Mouse (Mus musculus): Measurements from ENCODE around the gene Ergic1. TPM values are rescaled to one million over a fixed set of nuclear protein-coding genes. Genes with fewer than 3 reads are reported as not detected.

Ergic1 gene
- polyA plus RNA-seq, 1 experiment, result 93.3 TPM

- 85% methylated on average over 4 of the region's 4 CpGs for WGBS
- H3K4me3 ChIP-seq (replicated peaks; ENCODE audit: extremely low read depth, low read depth, low read length), result no peak overlapping the region
- TF ChIP-seq POLR2A (IDR thresholded peaks at IDR 0.05; ENCODE audit: borderline replicate concordance, extremely low read depth, low read depth, low read length) (no peak), CTCF (IDR thresholded peaks at IDR 0.05; ENCODE audit: insufficient read depth, low read length) (no peak)
- no peaks in the 10 kb centered on the region for H3K4me1 ChIP-seq (ENCODE audit: control insufficient read depth, insufficient read depth, low read length)
- no peak for DNase-seq
These were observed 36.5 kb upstream of the Ergic1 start for GRCm38 (mm10) chr17:26524801-26525200.

GRCm38 (mm10) chr17:26525316-26525715, 36.0 kb upstream of the Ergic1 start:
- Histone ChIP-seq H3K4me3 (replicated peaks; ENCODE audit: extremely low read depth, low read depth, low read length) (no peak overlapping the region), H3K4me1 (ENCODE audit: control insufficient read depth, insufficient read depth, low read length) (peaks cover 2% of the 10 kb centered on the region)
- TF ChIP-seq CTCF (IDR thresholded peaks at IDR 0.05; ENCODE audit: insufficient read depth, low read length), result no peak
- no peak for TF ChIP-seq POLR2A (IDR thresholded peaks at IDR 0.05; ENCODE audit: borderline replicate concordance, extremely low read depth, low read depth, low read length)
- DNase-seq, result no peak
- WGBS, result 70% methylated on average over 7 of the region's 7 CpGs

- WGBS, result 96% methylated on average over 9 of the region's 9 CpGs
These were observed 34.0 kb upstream of the Ergic1 start for GRCm38 (mm10) chr17:26527291-26527690.

GRCm38 (mm10) chr17:26528751-26529150, 32.5 kb upstream of the Ergic1 start:
- WGBS, result 70% methylated on average over 6 of the region's 6 CpGs
- TF ChIP-seq POLR2A (IDR thresholded peaks at IDR 0.05; ENCODE audit: borderline replicate concordance, extremely low read depth, low read depth, low read length) (no peak), CTCF (IDR thresholded peaks at IDR 0.05; ENCODE audit: insufficient read depth, low read length) (no peak)
- no peak for DNase-seq
- peaks cover 7% of the 10 kb centered on the region for H3K4me1 ChIP-seq (ENCODE audit: control insufficient read depth, insufficient read depth, low read length)
- H3K4me3 ChIP-seq (replicated peaks; ENCODE audit: extremely low read depth, low read depth, low read length), result no peak overlapping the region

More at GRCm38 (mm10) chr17:26527291-26527690, 34.0 kb upstream of the Ergic1 start:
- TF ChIP-seq POLR2A (IDR thresholded peaks at IDR 0.05; ENCODE audit: borderline replicate concordance, extremely low read depth, low read depth, low read length), result no peak
- no peak for TF ChIP-seq CTCF (IDR thresholded peaks at IDR 0.05; ENCODE audit: insufficient read depth, low read length)
- DNase-seq, result no peak
- H3K4me1 ChIP-seq (ENCODE audit: control insufficient read depth, insufficient read depth, low read length), result peaks cover 3% of the 10 kb centered on the region
- no peak overlapping the region for H3K4me3 ChIP-seq (replicated peaks; ENCODE audit: extremely low read depth, low read depth, low read length)

- no peak for DNase-seq
- Histone ChIP-seq H3K4me1 (ENCODE audit: control insufficient read depth, insufficient read depth, low read length) (peaks cover 10% of the 10 kb centered on the region), H3K4me3 (replicated peaks; ENCODE audit: extremely low read depth, low read depth, low read length) (no peak overlapping the region)
- 55% methylated on average over 5 of the region's 5 CpGs for WGBS
- TF ChIP-seq POLR2A (IDR thresholded peaks at IDR 0.05; ENCODE audit: borderline replicate concordance, extremely low read depth, low read depth, low read length) (no peak), CTCF (IDR thresholded peaks at IDR 0.05; ENCODE audit: insufficient read depth, low read length) (no peak)
These were observed 31.5 kb upstream of the Ergic1 start for GRCm38 (mm10) chr17:26529791-26530241.

- no peak for TF ChIP-seq CTCF (IDR thresholded peaks at IDR 0.05; ENCODE audit: insufficient read depth, low read length)
- TF ChIP-seq POLR2A (IDR thresholded peaks at IDR 0.05; ENCODE audit: borderline replicate concordance, extremely low read depth, low read depth, low read length), result peak; percentile 9; the same call in 1 of the 2 replicates
- peaks cover 10% of the 10 kb centered on the region for H3K4me1 ChIP-seq (ENCODE audit: control insufficient read depth, insufficient read depth, low read length)
- no peak for DNase-seq
- 50% methylated on average over 3 of the region's 3 CpGs for WGBS
- H3K4me3 ChIP-seq (replicated peaks; ENCODE audit: extremely low read depth, low read depth, low read length), result no peak overlapping the region
These were observed 30.7 kb upstream of the Ergic1 start for GRCm38 (mm10) chr17:26530590-26531081.

GRCm38 (mm10) chr17:26531395-26532027, 29.8 kb upstream of the Ergic1 start:
- no peak overlapping the region for H3K4me3 ChIP-seq (replicated peaks; ENCODE audit: extremely low read depth, low read depth, low read length)
- no peak for TF ChIP-seq CTCF (IDR thresholded peaks at IDR 0.05; ENCODE audit: insufficient read depth, low read length)
- TF ChIP-seq POLR2A (IDR thresholded peaks at IDR 0.05; ENCODE audit: borderline replicate concordance, extremely low read depth, low read depth, low read length), result no peak

GRCm38 (mm10) chr17:26532476-26533045, 28.7 kb upstream of the Ergic1 start:
- H3K4me3 ChIP-seq (replicated peaks; ENCODE audit: extremely low read depth, low read depth, low read length), result no peak overlapping the region
- H3K4me1 ChIP-seq (ENCODE audit: control insufficient read depth, insufficient read depth, low read length), result peaks cover 10% of the 10 kb centered on the region
- DNase-seq, result no peak
- 52% methylated on average over 4 of the region's 4 CpGs for WGBS
- TF ChIP-seq CTCF (IDR thresholded peaks at IDR 0.05; ENCODE audit: insufficient read depth, low read length) (no peak), POLR2A (IDR thresholded peaks at IDR 0.05; ENCODE audit: borderline replicate concordance, extremely low read depth, low read depth, low read length) (0 out of 2 replicates have a peak, but pooled peaks have one; percentile 9)

More at GRCm38 (mm10) chr17:26531395-26532027, 29.8 kb upstream of the Ergic1 start:
- DNase-seq, result no peak
- WGBS, result 77% methylated on average over 7 of the region's 7 CpGs
- H3K4me1 ChIP-seq (ENCODE audit: control insufficient read depth, insufficient read depth, low read length), result peaks cover 10% of the 10 kb centered on the region

GRCm38 (mm10) chr17:26533871-26534372, 27.4 kb upstream of the Ergic1 start:
- Histone ChIP-seq H3K4me3 (replicated peaks; ENCODE audit: extremely low read depth, low read depth, low read length) (no peak overlapping the region), H3K4me1 (ENCODE audit: control insufficient read depth, insufficient read depth, low read length) (peaks cover 10% of the 10 kb centered on the region)
- 49% methylated on average over 5 of the region's 5 CpGs for WGBS
- DNase-seq, result no peak
- TF ChIP-seq POLR2A (IDR thresholded peaks at IDR 0.05; ENCODE audit: borderline replicate concordance, extremely low read depth, low read depth, low read length) (no peak), CTCF (IDR thresholded peaks at IDR 0.05; ENCODE audit: insufficient read depth, low read length) (no peak)

Measured in lung, adult 2 months (tissue).